Mouse (Mus musculus): ENCODE measurements at regions not wholly inside any gene's neighbourhood (a gene's known extent, or its start where the extent isn't known, plus 50 kb on each side); places are given as distances from the start of the nearest gene placed in this dataset.

DNA sequence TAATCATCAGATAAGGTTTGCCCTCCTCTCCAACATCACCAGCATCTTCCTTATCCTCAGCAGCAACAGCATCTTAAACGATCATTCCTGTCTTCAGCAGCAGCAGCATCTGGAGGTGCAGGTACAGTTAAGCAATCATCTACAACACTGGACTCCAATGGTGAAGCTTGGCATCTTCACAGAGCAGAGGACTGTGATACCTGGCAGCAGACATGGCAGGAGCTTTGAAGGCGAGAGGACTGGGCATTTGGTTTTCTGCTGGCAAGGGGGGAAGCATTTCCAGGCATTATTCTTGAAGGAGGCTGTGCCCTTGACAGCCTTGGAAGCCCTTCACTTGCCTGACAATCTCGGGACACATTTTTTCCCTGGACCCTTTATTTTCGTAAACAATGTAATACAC is 235.3 kb downstream of the Sp3 start:
- no peak for DNase-seq
- intact Hi-C loops (cut with DNase I; ENCODE audit: low total_unique reads), result no loop called here

DNA sequence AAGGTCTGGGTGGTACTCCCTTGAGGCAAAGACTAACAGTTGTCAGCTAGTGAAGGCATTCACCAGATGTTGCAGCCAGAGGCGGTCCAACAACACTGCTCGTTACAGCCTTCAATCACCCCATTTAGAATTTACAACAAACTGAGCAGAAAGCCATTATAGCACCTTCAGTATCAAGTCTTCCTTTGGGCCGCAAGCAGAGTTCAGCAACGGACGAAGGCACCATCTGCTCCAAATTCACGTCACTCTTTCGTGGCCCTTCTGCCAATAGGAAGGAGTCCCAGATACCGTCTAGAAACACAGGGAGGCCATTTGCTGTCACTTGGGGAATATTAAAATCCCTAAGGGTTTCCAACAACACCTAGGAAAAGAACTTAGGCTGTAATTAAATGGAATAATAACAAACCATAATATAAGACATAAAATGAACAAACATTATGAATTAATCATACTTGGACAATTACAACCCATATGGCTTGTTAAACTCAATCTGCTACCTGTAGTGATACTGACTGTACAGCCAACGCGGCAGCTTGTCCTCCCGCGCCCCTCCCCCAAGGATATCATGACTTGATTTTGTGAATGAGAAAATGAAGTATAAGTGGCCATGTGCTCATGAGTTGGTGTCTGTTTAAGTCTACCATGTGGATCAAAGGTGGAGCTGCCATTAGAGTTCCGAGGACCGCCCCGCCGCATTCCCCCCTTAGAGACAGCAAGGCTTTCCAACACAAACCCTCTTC is 233.6 kb downstream of the Sp3 start:
- DNase-seq, result no peak
- intact Hi-C loops (cut with DNase I; ENCODE audit: low total_unique reads), result no loop called here

DNA sequence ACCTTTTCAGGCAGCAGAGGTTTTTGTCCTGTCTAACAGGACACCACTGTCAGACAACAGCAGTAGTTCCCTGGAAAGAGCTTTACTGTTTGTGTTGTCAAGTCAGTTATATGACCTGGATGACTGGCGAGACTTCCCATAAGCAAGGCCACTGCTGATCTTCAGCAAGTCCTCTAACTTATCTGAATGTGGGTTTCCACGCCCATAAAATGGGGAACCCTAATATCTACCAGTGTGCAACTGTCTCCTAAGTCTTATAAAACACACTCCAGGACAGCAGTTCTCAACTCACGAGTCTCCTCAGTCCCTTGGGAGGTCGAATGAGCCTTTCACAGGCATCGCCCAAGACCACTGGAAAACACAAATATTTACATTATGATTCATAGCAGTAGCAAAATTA is 232.9 kb downstream of the Sp3 start:
- DNase-seq, result no peak
- intact Hi-C loops (cut with DNase I; ENCODE audit: low total_unique reads), result no loop called here

DNA sequence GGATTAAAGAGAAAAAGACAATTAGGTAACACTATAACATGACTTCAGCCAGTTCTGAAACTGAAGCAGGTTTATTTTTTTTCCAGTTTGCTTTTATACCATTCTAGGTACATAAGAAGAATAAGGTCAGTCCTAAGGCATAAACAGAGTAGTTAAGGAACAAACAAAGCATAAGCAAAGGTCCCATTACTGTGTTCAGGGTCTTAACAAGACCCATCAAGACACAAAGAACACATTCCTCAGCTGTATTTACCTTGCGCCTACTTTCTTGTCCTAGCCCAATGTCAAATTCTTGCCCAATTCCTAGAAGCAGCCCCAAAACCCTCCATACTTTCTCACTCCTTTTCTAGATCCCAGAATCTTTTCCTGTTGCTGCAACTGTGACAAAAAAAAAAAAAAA is 230.8 kb downstream of the Sp3 start:
- intact Hi-C loops (cut with DNase I; ENCODE audit: low total_unique reads), result no loop called here
- DNase-seq, result no peak

DNA sequence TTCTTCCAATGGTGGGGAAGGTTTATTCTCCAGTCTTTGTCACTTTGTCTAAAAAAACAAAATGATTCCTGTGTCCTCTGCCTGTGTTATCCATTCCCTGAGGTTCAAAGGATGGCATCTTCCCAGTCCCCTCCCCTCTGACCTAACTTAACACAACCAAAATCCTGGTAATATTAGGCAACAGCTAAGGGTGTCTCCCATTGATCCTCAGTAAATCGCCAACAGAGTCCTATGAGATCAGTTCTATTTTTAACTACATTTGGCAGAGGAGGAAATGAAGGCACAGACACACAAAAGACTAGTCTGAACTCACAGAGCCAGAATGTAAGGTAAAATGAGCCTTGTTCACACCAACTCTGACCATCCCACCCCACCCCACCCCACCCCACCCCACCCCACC is 228.8 kb downstream of the Sp3 start:
- DNase-seq, result no peak
- intact Hi-C loops (cut with DNase I; ENCODE audit: low total_unique reads), result no loop called here

DNA sequence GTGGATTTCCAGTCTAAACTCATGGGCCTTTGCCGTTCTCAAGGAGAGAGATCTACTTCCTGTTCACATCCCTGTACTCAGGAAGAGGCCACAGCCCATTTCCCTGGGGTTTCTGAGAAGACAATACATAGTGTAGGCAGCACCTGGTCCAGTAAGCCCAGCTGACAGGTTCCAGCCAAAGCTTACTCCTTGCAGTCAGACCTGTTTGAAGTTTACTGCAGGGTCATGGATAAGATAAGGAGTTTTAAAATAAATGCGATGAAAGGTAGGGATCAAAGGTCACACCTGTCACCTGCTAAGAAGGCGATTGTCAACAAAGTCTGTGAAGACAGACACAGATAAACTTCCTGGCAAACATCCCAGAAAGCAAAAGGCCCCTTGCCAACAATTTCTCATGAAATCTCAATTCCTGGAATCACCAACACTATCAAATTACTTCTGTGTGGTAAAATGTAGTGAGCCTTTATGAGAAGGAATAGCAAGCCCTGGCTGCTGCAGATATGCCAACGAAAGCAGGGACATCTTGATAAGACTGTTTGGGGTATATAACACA is 227.5 kb downstream of the Sp3 start:
- no peak for DNase-seq
- intact Hi-C loops (cut with DNase I; ENCODE audit: low total_unique reads), result no loop called here

DNA sequence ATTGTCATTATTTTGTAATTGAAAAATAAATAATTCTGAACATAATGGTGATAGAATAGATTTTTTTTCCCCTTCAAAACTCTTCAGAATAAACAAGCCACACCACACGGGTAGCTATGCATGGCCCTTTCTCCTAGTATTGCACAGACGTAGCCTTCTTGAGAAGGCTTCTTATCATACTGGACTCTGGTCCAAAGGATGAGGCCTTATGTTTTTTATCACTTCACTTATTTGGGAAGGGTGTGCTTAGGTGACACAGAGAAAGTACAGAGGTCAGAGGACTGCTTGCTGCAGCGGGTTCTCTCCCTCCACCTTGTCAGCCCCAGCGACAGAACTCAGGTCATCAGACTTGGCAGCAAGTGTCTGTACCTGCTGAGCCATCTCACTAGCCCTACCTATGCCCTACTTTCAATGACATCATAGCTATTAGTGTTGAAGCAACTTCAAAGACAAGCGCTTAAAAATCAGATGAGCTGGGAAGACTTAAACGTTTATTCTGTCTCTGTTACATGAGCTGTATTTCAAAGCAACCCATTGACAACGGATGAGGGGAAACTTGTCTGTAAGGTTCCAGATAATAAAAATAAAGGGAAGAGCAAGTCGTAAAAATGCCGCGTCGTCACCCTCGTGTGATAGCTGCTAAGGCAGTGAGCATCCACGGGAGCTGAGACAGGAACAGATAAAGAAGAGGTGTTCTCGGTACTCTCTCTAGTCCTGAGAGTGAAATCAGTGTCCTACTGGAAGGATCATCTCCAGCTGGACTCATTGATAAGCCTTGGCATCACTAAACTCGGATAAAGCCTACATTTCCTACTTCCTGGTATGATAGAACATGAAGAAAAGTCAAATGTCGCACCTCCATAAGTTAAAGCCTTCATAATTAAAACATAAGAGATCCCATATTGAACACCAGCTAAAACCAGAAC is 226.2 kb downstream of the Sp3 start:
- no peak for DNase-seq
- intact Hi-C loops (cut with DNase I; ENCODE audit: low total_unique reads), result no loop called here

DNA sequence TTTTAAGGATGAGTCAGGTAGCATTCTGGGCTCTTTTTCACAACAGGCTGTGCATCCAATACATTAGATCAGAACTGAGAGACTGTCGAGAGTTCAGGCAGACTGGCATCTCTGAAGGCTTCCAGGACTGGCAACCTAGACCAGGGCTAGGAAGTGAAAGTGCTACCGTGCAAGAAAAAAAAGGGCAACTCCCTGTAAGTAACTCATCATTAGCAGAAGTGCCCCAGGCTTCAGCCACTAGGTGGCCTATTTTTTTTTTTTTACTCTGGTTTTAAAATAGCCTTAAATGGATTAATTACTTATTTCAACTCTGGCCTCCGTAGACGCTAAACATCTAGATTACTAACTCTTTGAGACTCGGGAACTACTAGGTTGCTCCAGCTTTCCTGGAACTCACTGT is 216.8 kb downstream of the Sp3 start:
- intact Hi-C loops (cut with DNase I; ENCODE audit: low total_unique reads), result no loop called here
- DNase-seq, result no peak

DNA sequence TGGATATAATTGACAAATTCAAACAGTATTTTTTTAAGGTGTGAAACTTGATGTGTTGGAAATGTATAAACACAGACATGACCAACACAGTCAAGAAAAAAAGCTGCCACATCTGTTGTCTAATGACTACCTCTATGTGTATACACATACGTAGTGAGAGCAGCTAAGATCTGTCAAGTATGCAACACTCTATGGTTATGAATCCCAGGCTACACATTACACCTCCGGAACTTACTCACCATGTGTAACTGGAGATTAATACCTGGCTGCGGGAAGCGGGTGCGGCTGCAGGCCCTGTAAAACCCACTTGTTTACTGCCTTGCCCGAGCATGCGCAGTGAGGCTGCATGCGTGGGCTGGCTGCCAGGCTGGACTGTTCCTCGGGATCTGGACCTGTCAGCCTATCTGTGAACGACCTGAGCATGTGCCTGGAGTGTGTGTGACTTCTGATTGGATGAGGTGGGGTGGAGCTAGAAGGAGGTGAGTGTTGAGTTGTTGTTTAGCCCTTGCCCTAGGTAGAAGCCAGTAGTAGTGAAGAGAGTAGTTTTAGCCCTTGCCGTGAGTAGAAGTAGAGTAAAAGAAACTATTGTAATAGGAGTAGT is 211.1 kb downstream of the Sp3 start:
- no peak for DNase-seq
- intact Hi-C loops (cut with DNase I; ENCODE audit: low total_unique reads), result no loop called here

DNA sequence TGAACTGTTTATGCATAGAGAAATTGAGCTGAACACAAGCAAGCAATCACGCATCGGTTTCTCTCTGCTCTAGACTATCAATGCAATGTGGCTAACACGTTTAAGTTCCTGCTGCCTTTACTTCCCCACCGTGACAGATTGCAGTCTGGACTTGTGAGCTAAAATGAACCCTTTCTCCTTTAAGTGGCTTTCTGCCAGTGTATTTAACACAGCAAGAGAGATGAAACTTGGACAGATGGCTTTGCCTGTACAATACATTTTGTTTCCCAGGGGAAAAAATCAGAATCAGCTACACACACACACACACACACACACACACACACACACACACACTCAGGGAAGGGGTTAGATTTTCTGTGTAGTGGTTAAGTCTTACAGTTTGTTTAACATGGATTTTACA is 206.8 kb downstream of the Sp3 start:
- DNase-seq, result no peak
- intact Hi-C loops (cut with DNase I; ENCODE audit: low total_unique reads), result no loop called here

DNA sequence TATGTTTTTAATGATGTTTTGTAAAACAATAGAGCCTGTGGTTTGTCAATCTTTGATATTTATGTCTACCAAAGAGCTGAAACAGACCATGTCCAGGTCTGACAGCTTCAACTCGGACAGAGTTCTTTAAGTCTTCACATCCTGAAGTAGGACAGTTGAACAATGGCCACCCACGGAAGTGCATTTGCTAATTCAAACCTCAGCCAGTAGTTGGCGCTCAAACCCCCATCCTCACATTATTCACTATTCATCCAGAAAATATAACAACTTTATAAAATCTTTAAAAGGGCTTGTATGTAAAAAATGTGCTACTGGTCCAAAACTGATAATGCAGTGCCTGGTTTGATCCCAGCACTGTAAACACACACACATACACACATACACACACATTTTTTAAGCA is 202.9 kb downstream of the Sp3 start:
- no peak for DNase-seq
- intact Hi-C loops (cut with DNase I; ENCODE audit: low total_unique reads), result no loop called here

DNA sequence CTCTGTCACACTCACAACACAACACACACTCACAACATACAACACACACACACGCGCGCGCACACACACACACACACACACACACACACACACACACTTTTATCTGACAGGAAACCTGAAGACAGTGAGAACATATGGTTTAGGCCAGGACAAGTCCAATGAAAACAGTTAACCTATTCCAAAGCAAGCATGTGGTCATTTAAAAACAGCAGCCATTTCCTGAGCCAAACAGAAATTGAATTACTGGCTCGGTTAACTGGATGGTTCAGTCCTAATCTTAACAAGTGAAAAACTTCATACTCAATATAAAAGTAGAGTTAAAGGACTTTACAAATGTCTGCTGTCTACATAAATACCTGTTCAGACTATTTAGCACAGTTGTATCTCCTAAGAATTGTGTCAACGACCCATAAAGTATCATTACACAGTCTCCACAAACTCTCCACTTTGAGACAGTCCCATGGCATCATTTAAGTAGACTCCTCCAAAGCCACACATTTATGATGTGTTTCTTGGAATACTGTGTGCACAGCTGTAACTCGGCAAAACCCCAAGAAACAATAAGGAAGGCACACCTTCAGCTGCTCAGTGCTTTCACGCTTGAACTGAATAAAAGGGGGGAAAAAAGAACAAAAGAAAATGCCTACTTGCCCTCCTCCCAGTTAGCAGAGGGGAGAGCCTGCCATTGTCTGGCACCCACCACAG is 202.3 kb downstream of the Sp3 start:
- DNase-seq, result no peak
- intact Hi-C loops (cut with DNase I; ENCODE audit: low total_unique reads), result no loop called here

DNA sequence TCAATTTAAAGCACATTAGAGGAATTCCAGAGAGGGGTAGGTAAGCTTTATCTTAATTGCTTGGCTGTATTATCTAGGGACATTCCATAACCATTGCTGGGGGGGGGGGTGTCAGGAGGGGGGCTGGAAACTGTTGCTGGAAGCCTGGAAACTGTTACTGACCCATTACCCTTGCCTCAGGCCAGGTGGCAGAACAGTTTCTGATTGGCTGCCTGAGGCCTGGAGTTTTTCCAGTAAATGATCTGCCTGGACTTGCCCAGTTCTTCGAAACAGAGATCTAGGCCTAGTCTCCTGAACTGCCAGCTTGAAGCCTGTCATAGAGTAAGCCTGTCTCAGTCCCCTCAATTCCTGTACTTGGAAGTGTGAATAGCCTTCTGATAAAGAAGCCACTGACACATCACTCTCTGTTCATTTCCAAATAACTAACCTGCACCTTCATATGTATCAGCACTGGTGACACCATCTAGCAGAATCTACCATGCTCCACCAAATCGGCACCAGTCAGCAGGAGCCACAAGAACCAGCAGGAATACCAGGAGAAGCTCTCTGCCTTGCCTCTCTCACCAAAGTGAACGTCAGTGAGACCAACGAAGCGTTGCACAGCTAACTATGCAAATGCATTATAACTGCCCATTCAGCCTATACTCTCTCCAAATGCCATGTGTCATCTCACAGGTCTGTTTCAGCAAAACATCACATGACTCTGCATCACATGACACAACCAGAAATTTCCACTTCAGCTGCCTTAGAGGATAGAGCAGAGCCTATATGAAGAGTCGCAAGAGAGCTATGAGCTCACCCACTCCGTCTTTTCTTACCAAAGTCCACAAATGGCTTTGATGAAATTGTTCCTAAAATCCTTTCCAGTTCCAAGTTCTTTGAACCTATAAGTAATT is 200.7 kb downstream of the Sp3 start:
- intact Hi-C loops (cut with DNase I; ENCODE audit: low total_unique reads), result no loop called here
- DNase-seq, result no peak

DNA sequence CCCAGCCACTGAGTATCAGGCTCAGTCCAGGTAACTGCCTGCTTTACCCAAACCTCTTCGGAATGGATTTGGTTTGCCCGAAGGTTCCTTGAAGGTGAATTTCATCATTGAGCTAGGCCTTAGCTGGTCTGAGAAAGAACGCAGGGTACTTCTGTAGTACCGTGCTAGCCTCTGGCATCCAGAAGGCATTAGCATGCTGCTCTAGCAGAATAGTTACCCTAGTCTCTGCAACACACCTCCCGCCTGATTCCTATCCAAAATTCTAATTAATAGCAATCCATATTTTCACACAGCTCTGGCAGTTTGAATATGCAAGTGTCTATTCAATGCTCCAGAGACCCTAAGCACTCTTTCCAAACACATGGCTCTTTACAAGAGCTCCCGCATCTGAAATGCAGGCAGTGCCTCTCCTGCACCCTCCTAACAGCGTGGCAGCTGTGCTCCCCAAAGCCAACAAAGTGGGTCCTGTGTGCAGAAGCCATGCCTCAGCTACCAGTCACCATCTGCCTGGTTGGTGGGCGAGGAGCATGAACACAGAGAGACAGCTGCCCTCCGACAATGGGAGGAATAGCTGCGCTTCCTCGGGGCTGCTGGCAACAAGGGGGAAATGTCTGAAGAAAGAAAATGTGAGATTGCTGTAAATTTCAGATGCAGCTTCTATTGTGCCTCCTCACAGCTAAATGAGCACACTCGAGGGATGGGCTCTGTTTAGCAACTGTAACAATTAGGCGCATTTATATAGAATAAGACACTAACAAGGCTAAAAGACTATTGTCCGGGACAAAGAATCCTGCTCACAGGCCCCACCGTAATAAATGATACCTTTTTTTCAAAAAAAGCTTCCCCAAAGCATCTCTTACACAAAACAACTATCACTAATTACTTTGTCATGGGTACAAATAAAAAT is 198.6 kb downstream of the Sp3 start:
- intact Hi-C loops (cut with DNase I; ENCODE audit: low total_unique reads), result no loop called here
- DNase-seq, result no peak

DNA sequence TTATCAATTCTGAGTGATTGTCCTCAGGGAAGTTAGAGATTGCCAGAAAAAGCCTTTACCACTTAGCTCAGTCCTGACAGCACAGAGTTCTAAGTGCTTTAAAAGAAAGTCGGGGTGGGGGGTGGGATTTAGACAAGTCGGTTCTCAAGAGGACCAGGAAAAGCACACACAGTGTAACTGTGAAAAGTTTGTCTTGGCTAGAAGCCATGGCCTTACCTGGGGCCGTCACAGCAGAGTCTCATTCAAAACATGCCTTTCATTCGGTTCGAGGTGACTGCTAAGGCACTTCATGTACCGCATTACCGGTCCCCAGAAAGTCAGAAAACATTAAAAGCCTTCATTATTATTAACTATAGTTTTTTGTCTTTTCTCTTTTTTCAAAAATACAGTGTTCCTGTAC is 197.9 kb downstream of the Sp3 start:
- intact Hi-C loops (cut with DNase I; ENCODE audit: low total_unique reads), result no loop called here
- DNase-seq, result no peak

DNA sequence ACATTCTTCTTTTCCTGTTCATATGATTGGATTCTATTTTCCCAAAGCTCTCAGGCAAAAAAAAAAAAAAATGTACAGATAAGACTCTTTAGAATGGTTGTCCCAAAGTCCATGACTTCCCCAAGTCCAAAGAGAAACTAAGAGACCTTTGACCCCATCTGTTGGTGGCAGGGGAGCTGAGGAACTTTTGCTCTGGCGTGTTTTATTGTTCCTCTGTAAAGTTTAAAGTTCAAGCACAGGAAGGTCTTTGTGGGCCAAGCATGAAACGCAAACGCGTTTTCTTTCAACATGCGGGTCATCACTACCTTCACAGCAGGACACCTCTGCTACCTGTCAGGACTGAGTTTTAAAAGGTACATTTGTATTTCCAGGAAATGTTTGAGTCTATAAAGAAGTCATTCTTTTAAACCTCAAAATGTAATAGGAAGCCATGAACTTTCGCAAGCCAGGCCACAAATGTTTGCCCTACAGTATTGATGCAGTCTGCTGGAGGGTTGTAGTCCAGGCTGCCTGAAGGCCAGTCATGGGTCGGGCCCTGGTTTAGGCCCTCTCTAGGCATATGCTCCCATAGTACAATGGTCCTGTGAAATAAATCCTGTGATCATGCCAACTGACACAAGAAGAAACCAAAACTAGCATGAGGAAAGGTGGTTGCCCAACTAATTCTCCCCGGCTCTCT is 194.7 kb downstream of the Sp3 start:
- DNase-seq, result no peak
- intact Hi-C loops (cut with DNase I; ENCODE audit: low total_unique reads), result no loop called here

DNA sequence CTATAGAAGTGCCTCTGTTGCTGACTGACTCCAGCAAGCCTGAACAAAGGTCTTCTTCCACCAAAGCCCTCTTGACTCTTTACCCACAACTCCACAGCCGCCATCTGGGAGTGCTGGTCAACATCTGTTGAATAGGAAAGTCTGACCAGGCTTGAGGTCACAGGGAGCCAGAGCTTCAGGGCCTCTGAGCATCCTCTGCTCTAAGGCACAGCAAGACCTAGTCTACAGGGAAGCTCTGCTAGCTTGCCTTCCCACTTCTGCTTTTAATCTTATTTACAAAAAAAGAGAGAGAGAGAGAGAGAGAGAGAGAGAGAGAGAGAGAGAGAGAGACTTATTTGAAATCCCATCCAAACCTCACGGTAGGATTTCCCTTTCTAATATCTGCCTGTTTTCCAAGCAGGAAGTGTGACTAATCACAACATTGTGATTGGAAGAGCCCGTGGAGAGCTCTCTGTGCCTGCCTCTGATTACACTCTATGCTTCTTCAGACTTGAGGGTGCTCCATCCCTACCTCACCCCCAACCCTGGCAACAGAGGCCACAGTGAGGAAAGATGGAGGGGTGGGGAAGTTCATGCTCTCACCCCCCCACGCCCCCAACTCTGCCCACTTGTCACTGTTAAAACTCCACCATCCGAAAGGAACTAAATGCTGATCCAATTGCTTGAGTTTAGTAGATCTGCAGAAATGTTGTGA is 194.1 kb downstream of the Sp3 start:
- intact Hi-C loops (cut with DNase I; ENCODE audit: low total_unique reads), result no loop called here
- no peak for DNase-seq

Data from gastrocnemius, postnatal 14 days (tissue).